20 mouse cellular contexts compared by ENCODE assay signal in genomic region chr17:26457506-26457905, GRCm38 (mm10). TPM values are rescaled to one million over a fixed set of nuclear protein-coding genes. Genes with fewer than 3 reads are reported as not detected.
DNase-seq lines count a peak whose midpoint lies in the region; ATAC-seq lines count a peak whose summit lies in the region.
"Had no signal": no experiment of that assay in that cellular context is flagged by ENCODE, and none has a peak within 500 bp of the region (broad histone marks: within the 10 kb centered on the region; RNA-seq: fewer than 3 reads in every experiment).

No protein-coding gene starts in this region.

- H3K4me1 ChIP-seq in kidney, embryonic 15.5 days, result peaks cover 18% of the 10 kb centered on the region
- H3K4me1 ChIP-seq in liver, embryonic 11.5 days (replicated peaks; ENCODE audit: control insufficient read depth, insufficient read depth, low read length), result no peaks in the 10 kb centered on the region
- H3K4me1 ChIP-seq: embryonic facial prominence, embryonic 15.5 days; hindbrain, embryonic 15.5 days; midbrain, embryonic 15.5 days; neural tube, embryonic 13.5 days had no signal

- ATAC-seq in kidney, embryonic 15.5 days (replicated peaks; ENCODE audit: low FRiP score), result peak; percentile 77; the same call in 1 of the 2 replicates
- no peak for ATAC-seq in liver, embryonic 11.5 days (replicated peaks; ENCODE audit: low FRiP score)
- ATAC-seq: forebrain, embryonic 14.5 days; midbrain, embryonic 15.5 days had no signal

- H3K4me2 ChIP-seq in kidney, embryonic 15.5 days, result no peak overlapping the region
- H3K4me2 ChIP-seq in liver, embryonic 11.5 days, result no peak overlapping the region; the same call in 1 of the 2 replicates
- H3K4me2 ChIP-seq: embryonic facial prominence, embryonic 15.5 days; heart, embryonic 11.5 days; hindbrain, embryonic 15.5 days; midbrain, embryonic 15.5 days; neural tube, embryonic 13.5 days had no signal

- no peaks in the 10 kb centered on the region for H3K27me3 ChIP-seq in kidney, embryonic 15.5 days
- no peaks in the 10 kb centered on the region for H3K27me3 ChIP-seq in liver, embryonic 11.5 days (replicated peaks; ENCODE audit: control insufficient read depth, insufficient read depth, low read length)
- H3K27me3 ChIP-seq: embryonic facial prominence, embryonic 15.5 days; hindbrain, embryonic 15.5 days; midbrain, embryonic 15.5 days had no signal

- DNase-seq in kidney, postnatal 36 days, result no peak
- peak; percentile 53 for DNase-seq in lung, postnatal 10 days
- DNase-seq in lung, postnatal 4 days, result no peak
- no peak for DNase-seq in liver, embryonic 11.5 days (ENCODE audit: low spot score)
- DNase-seq in telencephalon, adult 2 months (ENCODE audit: low read depth, low spot score), result peak; percentile 34
- no peak for DNase-seq in natural killer cell, adult 2 months (ENCODE audit: low spot score in 2 of 2)
- no peak for DNase-seq in layer of hippocampus, adult 9-10 months (ENCODE audit: low spot score)
- DNase-seq: adrenal gland, postnatal 10 days; cerebellum, adult 9-10 months; layer of hippocampus, adult 9-11 months; thymus, adult 18-20 months; thymus, postnatal 4 days had no signal

- H3K4me3 ChIP-seq in kidney, embryonic 15.5 days (replicated peaks), result no peak overlapping the region
- no peak overlapping the region for H3K4me3 ChIP-seq in liver, embryonic 11.5 days (ENCODE audit: low read depth, low read length)
- H3K4me3 ChIP-seq: embryonic facial prominence, embryonic 15.5 days; hindbrain, embryonic 15.5 days; left cerebral cortex, adult 2 months; midbrain, embryonic 15.5 days; neural tube, embryonic 13.5 days had no signal

- H3K9ac ChIP-seq in kidney, embryonic 15.5 days, result no peak overlapping the region
- 0 out of 2 replicates have a peak overlapping the region, but pooled peaks have one; percentile 18 for H3K9ac ChIP-seq in liver, embryonic 11.5 days (ENCODE audit: low read depth, low read length)
- H3K9ac ChIP-seq: embryonic facial prominence, embryonic 15.5 days; hindbrain, embryonic 15.5 days; midbrain, embryonic 15.5 days; neural tube, embryonic 13.5 days had no signal

- H3K9me3 ChIP-seq in kidney, embryonic 15.5 days (replicated peaks), result no peaks in the 10 kb centered on the region
- no peaks in the 10 kb centered on the region for H3K9me3 ChIP-seq in liver, embryonic 11.5 days (ENCODE audit: control insufficient read depth, low read length)
- H3K9me3 ChIP-seq: embryonic facial prominence, embryonic 15.5 days; hindbrain, embryonic 15.5 days; midbrain, embryonic 15.5 days; neural tube, embryonic 13.5 days had no signal

- H3K27ac ChIP-seq in kidney, embryonic 15.5 days, result 0 out of 2 replicates have a peak overlapping the region, but pooled peaks have one; percentile 28
- no peak overlapping the region for H3K27ac ChIP-seq in liver, embryonic 11.5 days (ENCODE audit: low read depth, low read length)
- H3K27ac ChIP-seq: embryonic facial prominence, embryonic 15.5 days; hindbrain, embryonic 15.5 days; left cerebral cortex, adult 2 months; midbrain, embryonic 15.5 days; neural tube, embryonic 13.5 days had no signal

- H3K36me3 ChIP-seq in kidney, embryonic 15.5 days, result no peaks in the 10 kb centered on the region
- H3K36me3 ChIP-seq in liver, embryonic 11.5 days (ENCODE audit: control insufficient read depth, insufficient read depth, low read length), result no peaks in the 10 kb centered on the region
- H3K36me3 ChIP-seq: embryonic facial prominence, embryonic 15.5 days; hindbrain, embryonic 15.5 days; midbrain, embryonic 15.5 days; neural tube, embryonic 13.5 days had no signal

RNA-seq across cellular contexts. Expression of gene Neurl1b, which starts 42.9 kb away (rescaled TPM):
- 1.3 and 1.7 TPM in 2 replicates for polyA plus RNA-seq in kidney, embryonic 15.5 days (2015; fragmentation: Nextera tagmentation; extraction: Ambion mirVana)
- polyA plus RNA-seq in liver, embryonic 11.5 days (2014; fragmentation: Nextera tagmentation; extraction: Ambion mirVana), result 0.08 and 0.12 TPM in 2 replicates

Comparison
In these comparisons a context has a peak if more than half of its experiments do, and no peak if none do; other contexts are left out.
1. DNase-seq: peak in lung, postnatal 10 days (single experiment) and telencephalon, adult 2 months (single experiment); none in kidney, postnatal 36 days (0 of 2), lung, postnatal 4 days (0 of 2), liver, embryonic 11.5 days (single experiment), natural killer cell, adult 2 months (0 of 2) and layer of hippocampus, adult 9-10 months (single experiment).